Mouse (Mus musculus) midbrain, embryonic 13.5 days (tissue): ENCODE data around the gene Prss57. TPM values are rescaled to one million over a fixed set of nuclear protein-coding genes. Genes with fewer than 3 reads are reported as not detected.

Experiments used
- ATAC-seq: fragments of 200-750 bp; cut with Nextera tagmentation; 2 replicates; pipeline ENCODE4 v1.8.0; 2017; ENCODE audit warnings: mild to moderate bottlenecking, moderate TSS enrichment, moderate library complexity
- H3K27ac ChIP-seq: fragments of 300-500 bp; sonication (generic); 2 replicates; pipeline ENCODE4 v1.5.1; 2015; ENCODE audit warnings: inconsistent platforms, mild to moderate bottlenecking, moderate library complexity
- H3K27me3 ChIP-seq: fragments of 300-500 bp; sonication (generic); 2 replicates; pipeline ENCODE4 v1.6.1; 2015; ENCODE audit warnings: mild to moderate bottlenecking, inconsistent platforms
- H3K36me3 ChIP-seq: fragments of 300-500 bp; sonication (generic); 2 replicates; pipeline ENCODE4 v1.6.1; 2015; ENCODE audit warnings: mild to moderate bottlenecking, inconsistent platforms
- H3K4me1 ChIP-seq: fragments of 300-500 bp; sonication (generic); replicated peaks from 2 replicates; pipeline ENCODE4 v1.6.1; 2015; ENCODE audit warnings: inconsistent platforms
- H3K4me2 ChIP-seq: fragments of 300-500 bp; sonication (generic); replicated peaks from 2 replicates; pipeline ENCODE4 v1.6.1; 2015; ENCODE audit warnings: moderate library complexity, mild to moderate bottlenecking, inconsistent platforms
- H3K4me3 ChIP-seq: fragments of 300-500 bp; sonication (generic); replicated peaks from 2 replicates; pipeline ENCODE4 v1.5.1; 2015; ENCODE audit warnings: mild to moderate bottlenecking, inconsistent platforms
- H3K9ac ChIP-seq: fragments of 300-500 bp; sonication (generic); replicated peaks from 2 replicates; pipeline ENCODE4 v1.6.1; 2015; ENCODE audit warnings: mild to moderate bottlenecking, inconsistent platforms
- H3K9me3 ChIP-seq: fragments of 300-500 bp; sonication (generic); 2 replicates; pipeline ENCODE4 v1.6.1; 2016; ENCODE audit warnings: mild to moderate bottlenecking, inconsistent platforms
- WGBS: fragments of 180-500 bp; shearing (Covaris S2); methylation state at CpG from one replicate; pipeline ENCODE4 v1.1.7; 2015; 5-methylcytosine and 5-hydroxymethylcytosine counted together
- polyA plus RNA-seq: library from polyadenylated mRNA; unstranded; fragments of >200 nt; fragmentation: Nextera tagmentation; extraction: Ambion mirVana; gene quantifications from 2 replicates; pipeline ENCODE4 v1.2.1, GENCODE M21; 2015

The Prss57 gene
- polyA plus RNA-seq, 1 experiment from 2014 or later, result not detected

GRCm38 (mm10) chr10:79806331-79806730 lies 15.6 kb upstream of the Prss57 start:
- H3K4me3 ChIP-seq, result no peak overlapping the region
- ATAC-seq, result no peak
- no peak overlapping the region for H3K9ac ChIP-seq
- H3K4me2 ChIP-seq, result no peak overlapping the region
- no peaks in the 10 kb centered on the region for H3K9me3 ChIP-seq
- H3K36me3 ChIP-seq, result peaks cover 40% of the 10 kb centered on the region
- peaks cover 68% of the 10 kb centered on the region for H3K4me1 ChIP-seq
- WGBS, result 94% methylated on average over 9 of the region's 9 CpGs
- no peaks in the 10 kb centered on the region for H3K27me3 ChIP-seq
- H3K27ac ChIP-seq, result peak overlapping the region; percentile 40; the same call in 1 of the 2 replicates

- Histone ChIP-seq H3K4me1 (peaks cover 73% of the 10 kb centered on the region), H3K4me2 (no peak overlapping the region), H3K9ac (no peak overlapping the region), H3K4me3 (no peak overlapping the region), H3K9me3 (no peaks in the 10 kb centered on the region), H3K27me3 (no peaks in the 10 kb centered on the region), H3K36me3 (peaks cover 33% of the 10 kb centered on the region), H3K27ac (0 out of 2 replicates have a peak overlapping the region, but pooled peaks have one; percentile 15)
- no peak for ATAC-seq
- 82% methylated on average over 11 of the region's 11 CpGs for WGBS
Measured at GRCm38 (mm10) chr10:79805636-79806035, 14.9 kb upstream of the Prss57 start.

- Histone ChIP-seq H3K9ac (peak overlapping the region; percentile 64), H3K36me3 (peaks cover 18% of the 10 kb centered on the region), H3K27ac (peak overlapping the region; percentile 98), H3K27me3 (no peaks in the 10 kb centered on the region), H3K4me3 (peak overlapping the region; percentile 31), H3K4me1 (peaks cover 85% of the 10 kb centered on the region), H3K4me2 (peak overlapping the region; percentile 63), H3K9me3 (no peaks in the 10 kb centered on the region)
- WGBS, result 2% methylated on average over 29 of the region's 29 CpGs
- peak; percentile 95 for ATAC-seq
Measured at GRCm38 (mm10) chr10:79803716-79804323, 13.1 kb upstream of the Prss57 start.

- Histone ChIP-seq H3K4me2 (peak overlapping the region; percentile 63), H3K9me3 (no peaks in the 10 kb centered on the region), H3K36me3 (peaks cover 5% of the 10 kb centered on the region), H3K27me3 (no peaks in the 10 kb centered on the region), H3K4me1 (peaks cover 91% of the 10 kb centered on the region), H3K4me3 (no peak overlapping the region), H3K9ac (peak overlapping the region; percentile 61), H3K27ac (peak overlapping the region; percentile 98)
- 29% methylated on average over 11 of the region's 11 CpGs for WGBS
- ATAC-seq, result no peak; the same call in 1 of the 2 replicates
Measured at GRCm38 (mm10) chr10:79802331-79802971, 11.7 kb upstream of the Prss57 start.

- H3K36me3 ChIP-seq, result no peaks in the 10 kb centered on the region; the same call in 1 of the 2 replicates
- peak overlapping the region; percentile 63 for H3K4me2 ChIP-seq
- H3K4me3 ChIP-seq, result no peak overlapping the region
- peaks cover 91% of the 10 kb centered on the region for H3K4me1 ChIP-seq
- no peak for ATAC-seq
- 19% methylated on average over 3 of the region's 3 CpGs for WGBS
- peak overlapping the region; percentile 61; the same call in 1 of the 2 replicates for H3K9ac ChIP-seq
- H3K27ac ChIP-seq, result peak overlapping the region; percentile 98
- H3K27me3 ChIP-seq, result no peaks in the 10 kb centered on the region
- H3K9me3 ChIP-seq, result no peaks in the 10 kb centered on the region
Measured at GRCm38 (mm10) chr10:79801837-79802236, 11.1 kb upstream of the Prss57 start.

- Histone ChIP-seq H3K4me3 (no peak overlapping the region), H3K4me2 (no peak overlapping the region), H3K27me3 (no peaks in the 10 kb centered on the region), H3K27ac (peak overlapping the region; percentile 45), H3K9ac (peak overlapping the region; percentile 12; the same call in 1 of the 2 replicates), H3K4me1 (peaks cover 82% of the 10 kb centered on the region), H3K9me3 (no peaks in the 10 kb centered on the region), H3K36me3 (no peaks in the 10 kb centered on the region; the same call in 1 of the 2 replicates)
- ATAC-seq, result no peak
- 86% methylated on average over 11 of the region's 11 CpGs for WGBS
Measured at GRCm38 (mm10) chr10:79800508-79800907, 9.7 kb upstream of the Prss57 start.

- H3K9ac ChIP-seq, result no peak overlapping the region
- H3K4me2 ChIP-seq, result 0 out of 2 replicates have a peak overlapping the region, but pooled peaks have one; percentile 43
- no peak for ATAC-seq
- no peaks in the 10 kb centered on the region for H3K9me3 ChIP-seq
- H3K27me3 ChIP-seq, result no peaks in the 10 kb centered on the region
- H3K36me3 ChIP-seq, result no peaks in the 10 kb centered on the region; the same call in 1 of the 2 replicates
- no peak overlapping the region for H3K4me3 ChIP-seq
- H3K4me1 ChIP-seq, result peaks cover 74% of the 10 kb centered on the region
- H3K27ac ChIP-seq, result no peak overlapping the region
- 96% methylated on average over 12 of the region's 12 CpGs for whole genome bisulfite sequencing
Measured at GRCm38 (mm10) chr10:79798289-79798928, 7.6 kb upstream of the Prss57 start.

- WGBS, result 53% methylated on average over 15 of the region's 15 CpGs
- H3K9ac ChIP-seq, result peak overlapping the region; percentile 53
- no peaks in the 10 kb centered on the region for H3K27me3 ChIP-seq
- H3K36me3 ChIP-seq, result no peaks in the 10 kb centered on the region; the same call in 1 of the 2 replicates
- no peak for ATAC-seq
- no peaks in the 10 kb centered on the region for H3K9me3 ChIP-seq
- H3K27ac ChIP-seq, result peak overlapping the region; percentile 53
- peak overlapping the region; percentile 20 for H3K4me3 ChIP-seq
- H3K4me2 ChIP-seq, result peak overlapping the region; percentile 43
- peaks cover 69% of the 10 kb centered on the region for H3K4me1 ChIP-seq
Measured at GRCm38 (mm10) chr10:79797326-79797725, 6.6 kb upstream of the Prss57 start.

- Histone ChIP-seq H3K9me3 (no peaks in the 10 kb centered on the region), H3K9ac (no peak overlapping the region), H3K27me3 (no peaks in the 10 kb centered on the region), H3K4me3 (0 out of 2 replicates have a peak overlapping the region, but pooled peaks have one; percentile 8), H3K27ac (no peak overlapping the region), H3K4me1 (peaks cover 56% of the 10 kb centered on the region), H3K4me2 (0 out of 2 replicates have a peak overlapping the region, but pooled peaks have one; percentile 93), H3K36me3 (no peaks in the 10 kb centered on the region; the same call in 1 of the 2 replicates)
- 97% methylated on average over 3 of the region's 3 CpGs for WGBS
- ATAC-seq, result no peak
Measured at GRCm38 (mm10) chr10:79795905-79796304, 5.1 kb upstream of the Prss57 start.

GRCm38 (mm10) chr10:79794491-79794931 lies 3.8 kb upstream of the Prss57 start:
- peak; percentile 31 for ATAC-seq
- peaks cover 48% of the 10 kb centered on the region for H3K4me1 ChIP-seq
- H3K27ac ChIP-seq, result peak overlapping the region; percentile 95
- peak overlapping the region; percentile 99 for H3K9ac ChIP-seq
- WGBS, result under 1% methylated on average over 10 of the region's 10 CpGs
- no peaks in the 10 kb centered on the region for H3K27me3 ChIP-seq
- H3K36me3 ChIP-seq, result no peaks in the 10 kb centered on the region
- H3K4me2 ChIP-seq, result peak overlapping the region; percentile 93
- H3K9me3 ChIP-seq, result no peaks in the 10 kb centered on the region
- H3K4me3 ChIP-seq, result peak overlapping the region; percentile 96

GRCm38 (mm10) chr10:79793738-79794490 lies 3.2 kb upstream of the Prss57 start:
- Histone ChIP-seq H3K36me3 (no peaks in the 10 kb centered on the region), H3K9me3 (no peaks in the 10 kb centered on the region), H3K4me1 (peaks cover 43% of the 10 kb centered on the region), H3K27me3 (no peaks in the 10 kb centered on the region), H3K4me2 (peak overlapping the region; percentile 93), H3K9ac (peak overlapping the region; percentile 99), H3K4me3 (peak overlapping the region; percentile 96), H3K27ac (peak overlapping the region; percentile 95)
- peak; percentile 38 for ATAC-seq
- 1% methylated on average over 35 of the region's 38 CpGs for WGBS
